Mouse (Mus musculus) lung, adult 2 months (tissue): ENCODE data around the gene Dcp1a.

Source experiments
- CTCF ChIP-seq: fragments of 200-500 bp; IDR thresholded peaks from 2 replicates; pipeline ENCODE4 v1.5.1; 2011; ENCODE audit warnings: mild to moderate bottlenecking, low read length, control low read depth; ENCODE audit not compliant: insufficient read depth
- POLR2A ChIP-seq: fragments of 200-500 bp; IDR thresholded peaks from 2 replicates; pipeline ENCODE4 v1.6.1; 2011; ENCODE audit warnings: low read depth, mild to moderate bottlenecking, control low read depth, low read length, borderline replicate concordance; ENCODE audit errors: extremely low read depth

DNA sequence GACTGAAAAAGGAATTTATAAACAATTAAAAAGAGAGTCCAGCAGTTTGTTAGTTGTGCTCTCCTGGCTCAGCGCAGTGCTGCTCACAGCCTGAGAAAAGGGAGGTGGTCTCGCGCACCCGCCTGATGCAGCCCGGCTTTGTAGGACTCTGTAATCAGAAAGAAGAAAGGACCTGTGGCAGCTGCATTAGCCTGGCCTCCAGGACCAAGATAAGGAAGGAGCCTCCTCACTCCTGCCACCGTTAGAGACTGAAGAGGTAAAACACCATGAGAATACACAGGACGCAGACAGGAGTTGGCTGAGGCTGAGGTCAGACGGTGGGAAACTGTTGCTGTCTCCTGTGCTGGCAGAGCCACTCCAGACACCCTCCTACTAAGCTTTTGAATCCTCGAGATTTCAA lies 12.0 kb downstream of the Dcp1a start, which contains the start of gene Cacna1d:
- no peak for TF ChIP-seq CTCF
- TF ChIP-seq POLR2A, result no peak
